Mouse (Mus musculus) left cerebral cortex, adult 11 months (tissue): ENCODE measurements at regions not wholly inside any gene's neighbourhood (a gene's known extent, or its start where the extent isn't known, plus 50 kb on each side); places are given as distances from the start of the nearest gene placed in this dataset.

Experiments used
- DNase-seq: peaks from one replicate; pipeline ENCODE4 v3.0.0; 2022; ENCODE audit warnings: low spot score

DNA sequence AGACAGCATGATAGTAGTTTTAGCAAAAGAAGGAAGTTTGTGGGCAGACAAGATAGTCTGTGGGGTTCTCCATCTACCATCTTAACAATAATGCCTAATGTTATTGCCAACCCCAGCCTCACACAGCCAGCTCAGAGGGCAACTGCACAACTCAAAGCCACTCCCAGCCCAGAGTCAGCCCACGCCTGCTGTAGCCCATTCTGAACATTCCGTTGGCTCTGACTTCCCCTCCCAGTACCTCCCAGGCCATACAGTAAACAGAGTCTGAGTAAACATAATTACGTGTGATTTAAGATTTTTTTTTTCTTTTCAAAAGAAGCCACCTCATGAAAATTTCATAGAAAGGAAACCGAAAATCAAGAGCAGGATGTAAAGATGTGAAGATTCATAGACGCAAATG lies 222.3 kb upstream of the Jarid2 start:
- DNase-seq = no peak

DNA sequence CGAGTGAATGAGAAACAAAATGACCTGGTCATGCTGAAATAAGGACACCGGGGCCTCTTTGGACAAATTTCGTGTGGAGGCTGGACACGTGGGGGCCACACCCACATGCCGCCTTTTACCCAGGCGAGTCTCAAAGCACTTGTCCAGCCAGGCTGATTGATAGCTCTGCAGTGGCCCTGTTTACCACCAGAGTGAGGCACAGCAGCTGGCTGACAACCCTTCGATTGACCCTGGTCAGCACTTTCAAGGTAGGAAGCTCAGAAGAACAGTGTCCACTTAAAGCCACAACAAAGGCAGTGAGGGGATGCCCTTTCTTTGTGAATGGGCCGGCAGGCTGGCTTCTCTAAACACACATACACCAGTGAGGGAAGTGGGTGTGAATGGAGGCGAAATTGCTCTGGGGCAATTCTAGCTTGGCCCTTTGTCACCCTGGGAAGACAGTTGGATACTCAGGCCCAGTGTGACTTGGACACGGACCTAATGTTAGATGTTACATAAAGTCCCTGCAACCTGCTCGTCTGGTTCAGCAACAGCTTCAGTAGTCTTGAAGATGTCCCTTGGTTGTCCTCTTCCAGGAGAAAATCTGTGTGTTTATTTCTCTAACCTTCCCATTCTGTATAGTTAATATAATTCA lies 219.6 kb upstream of the Jarid2 start:
- DNase-seq = no peak

DNA sequence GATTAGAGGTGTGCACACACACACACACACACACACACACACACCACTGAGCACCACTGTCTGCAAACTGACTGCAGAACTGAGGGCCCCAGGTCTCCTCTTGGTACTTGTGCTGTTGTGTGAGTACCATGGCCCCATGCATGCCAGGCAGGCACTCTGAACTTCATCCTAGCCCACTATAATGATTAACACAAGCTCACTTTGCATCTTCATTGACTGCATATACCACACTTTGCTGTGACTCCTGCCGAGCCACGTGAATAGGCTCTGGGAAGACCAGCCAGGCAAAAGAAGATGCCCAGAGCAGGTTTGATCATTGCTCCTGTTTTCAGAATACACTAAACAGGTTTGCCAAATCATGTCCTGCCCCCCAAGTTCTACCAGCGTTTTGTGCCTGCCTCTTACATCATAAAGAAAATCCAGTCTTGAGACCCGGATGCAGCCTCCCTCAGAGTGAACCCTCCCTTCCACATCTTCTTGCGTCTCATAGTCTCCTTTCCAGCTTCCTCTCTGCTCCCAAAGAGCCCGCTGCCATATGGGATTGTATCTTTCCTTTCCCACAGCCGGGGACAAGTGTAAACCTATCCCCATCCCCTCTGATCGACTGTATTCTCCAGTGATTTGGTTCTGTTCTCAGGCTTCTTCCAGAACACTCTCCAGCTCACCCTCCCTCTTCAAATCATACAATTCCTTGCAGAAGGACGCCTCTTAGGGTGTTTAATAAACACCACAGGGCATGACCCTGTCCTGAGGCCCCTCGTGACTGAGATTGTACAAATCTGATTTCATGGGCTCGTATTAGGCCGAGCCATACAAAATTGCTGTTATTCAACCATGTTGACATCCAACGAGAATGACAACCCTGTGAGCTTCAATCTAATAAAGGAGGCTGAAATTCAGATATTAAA lies 215.6 kb upstream of the Jarid2 start:
- no peak for DNase-seq

DNA sequence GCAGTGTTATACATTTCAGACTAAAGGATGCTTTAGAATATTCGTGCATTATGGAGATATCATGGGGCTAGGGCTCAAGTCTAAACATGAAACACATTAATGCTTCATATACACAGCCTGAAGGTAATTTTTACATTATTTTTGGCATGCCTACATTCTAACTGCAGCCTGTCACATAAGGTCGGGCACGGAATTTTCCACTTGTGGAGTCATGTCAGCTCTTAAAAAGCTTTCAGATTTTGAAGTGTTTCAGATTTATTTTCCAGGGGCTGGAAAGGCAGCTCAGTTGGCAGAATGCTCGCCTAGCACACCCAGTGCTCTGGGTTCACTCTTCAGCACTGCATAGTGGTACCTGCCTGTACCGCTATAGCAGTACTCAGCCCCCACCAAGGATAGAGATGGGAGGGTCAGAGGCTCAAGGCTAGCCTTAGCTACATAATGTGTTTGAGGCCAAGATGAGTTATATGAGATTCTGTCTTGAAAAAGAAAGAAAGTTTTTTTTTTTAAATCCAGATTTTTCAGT lies 214.6 kb upstream of the Jarid2 start:
- no peak for DNase-seq

DNA sequence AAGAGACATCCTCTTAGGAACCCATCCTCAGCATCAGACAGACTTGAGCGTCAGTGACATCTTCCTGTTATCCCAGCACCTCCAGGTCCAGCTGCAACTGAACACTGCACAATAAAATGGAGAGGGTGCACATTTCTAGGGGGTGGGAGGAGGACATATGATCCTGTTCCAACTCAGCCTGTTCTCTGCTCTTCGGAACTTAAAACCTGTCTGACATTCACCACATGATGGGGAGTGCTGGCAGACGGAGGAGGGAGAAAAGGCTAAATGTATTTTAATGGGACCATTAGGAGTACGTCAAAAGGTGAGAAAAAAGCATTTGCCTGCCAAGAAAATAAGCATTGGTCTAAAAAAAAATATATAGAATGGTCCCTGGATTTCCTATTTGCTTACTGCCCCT lies 212.4 kb upstream of the Jarid2 start:
- no peak for DNase-seq

DNA sequence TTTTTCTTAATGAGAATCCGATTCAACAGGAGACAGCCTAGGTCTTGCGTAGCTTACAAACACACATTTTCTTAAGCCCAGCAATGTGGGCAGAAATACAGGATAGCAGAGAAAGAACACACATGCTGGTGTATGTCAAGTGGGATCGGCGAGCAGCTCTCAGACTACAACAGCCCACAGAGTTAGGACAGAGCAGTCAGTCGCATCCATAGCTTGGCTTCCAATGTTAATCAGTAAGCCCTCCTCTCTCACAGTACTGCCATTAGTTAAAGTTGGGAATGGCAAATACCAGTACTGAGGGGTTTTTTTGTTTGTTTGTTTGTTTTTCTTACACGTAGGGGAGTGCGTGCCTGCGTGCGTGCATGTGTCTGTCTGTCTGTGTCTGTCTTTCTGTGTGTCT lies 212.0 kb upstream of the Jarid2 start:
- no peak for DNase-seq

DNA sequence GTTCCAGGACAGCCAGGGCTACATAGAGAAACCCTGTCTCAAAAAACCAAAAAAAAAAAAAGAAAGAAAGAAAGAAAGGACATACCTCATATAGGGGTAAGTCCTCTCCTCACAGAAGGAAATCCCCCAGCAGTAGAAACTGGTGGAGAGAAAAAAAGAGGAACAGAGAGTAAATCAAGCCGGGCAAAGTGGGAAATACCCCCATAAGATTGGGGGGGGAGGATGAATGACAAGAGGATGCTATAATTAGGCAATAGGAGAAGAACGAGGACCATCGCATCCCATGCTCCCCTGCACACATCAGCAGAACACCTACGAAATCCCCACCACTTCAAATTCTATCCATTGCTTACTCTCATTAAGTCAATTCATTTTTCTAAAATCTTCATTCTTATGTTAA lies 211.1 kb upstream of the Jarid2 start:
- no peak for DNase-seq

DNA sequence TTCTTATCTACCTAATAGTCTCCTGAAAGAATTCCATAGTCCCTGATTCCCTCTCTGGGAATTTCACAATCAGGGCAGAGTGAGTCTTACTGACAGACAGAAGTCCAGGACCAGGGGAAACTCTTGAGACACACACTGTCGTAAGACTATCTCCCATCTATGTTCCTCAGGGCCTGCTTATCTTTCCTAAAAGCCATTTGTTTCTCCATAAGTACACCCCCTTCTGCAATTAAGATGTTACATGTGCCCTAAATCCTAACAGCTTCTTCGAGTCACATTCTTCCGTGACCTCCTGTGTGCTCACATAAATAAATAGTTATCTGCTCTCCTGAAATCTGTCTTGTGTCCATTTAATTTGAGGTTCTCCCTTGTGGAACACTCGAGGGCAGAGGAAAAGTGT lies 205.8 kb upstream of the Jarid2 start:
- DNase-seq = no peak

DNA sequence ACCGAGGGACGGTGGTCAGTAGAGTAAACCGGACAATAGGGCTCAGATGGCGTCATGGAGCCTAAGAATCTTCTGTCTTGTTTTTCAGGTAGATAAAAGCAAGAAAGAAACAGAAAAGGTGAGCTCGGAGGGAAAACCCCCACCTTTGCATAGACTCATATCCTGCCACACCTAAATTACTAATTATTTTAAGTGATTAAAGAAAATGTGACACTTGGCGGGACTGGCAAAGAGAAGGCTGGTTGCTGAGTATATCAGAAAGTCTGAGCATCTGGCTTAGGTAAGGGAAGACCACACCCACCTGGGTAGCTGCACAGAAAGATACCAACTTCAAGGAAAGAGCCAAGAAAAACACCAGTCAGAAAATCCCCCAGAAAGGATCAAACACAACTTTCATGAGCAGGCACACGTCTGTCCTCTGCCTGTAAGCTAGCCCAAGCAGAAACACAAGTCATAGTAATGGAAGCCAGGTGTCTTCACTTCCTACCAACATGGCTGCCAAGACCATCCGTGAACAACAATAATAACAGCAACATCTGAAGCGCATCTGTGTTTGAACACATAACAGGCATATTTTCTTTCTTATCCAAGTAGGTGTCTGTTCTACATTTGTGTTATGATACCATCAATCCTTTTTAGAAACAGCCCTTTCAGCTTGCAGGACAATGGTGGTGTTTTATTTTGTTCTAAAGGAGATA lies 198.3 kb upstream of the Jarid2 start:
- DNase-seq = no peak

DNA sequence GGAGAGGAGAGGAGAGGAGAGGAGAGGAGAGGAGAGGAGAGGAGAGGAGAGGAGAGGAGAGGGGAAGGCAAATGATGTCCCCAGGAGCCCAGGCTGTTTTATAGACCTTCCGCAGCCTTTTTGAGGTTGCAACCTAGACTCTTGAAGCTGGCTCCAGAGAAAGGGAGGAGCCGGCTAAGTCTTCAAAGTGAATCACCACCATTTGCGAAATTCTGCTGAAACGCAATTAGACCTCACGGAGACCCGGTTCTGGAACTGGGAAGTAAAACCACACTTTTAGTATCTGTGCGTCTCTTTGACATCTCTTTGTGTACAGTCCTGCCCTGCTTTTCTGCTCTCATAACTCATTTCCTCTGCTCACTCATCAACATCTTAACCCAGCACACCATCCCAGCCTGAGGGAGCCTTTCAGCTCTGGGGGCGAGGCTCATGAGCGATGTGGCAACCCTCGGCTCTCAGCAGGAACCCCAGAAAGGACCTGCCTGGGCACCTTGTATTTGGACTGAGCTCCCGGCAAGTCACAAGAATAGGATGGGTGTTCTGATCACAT lies 196.6 kb upstream of the Jarid2 start:
- no peak for DNase-seq

DNA sequence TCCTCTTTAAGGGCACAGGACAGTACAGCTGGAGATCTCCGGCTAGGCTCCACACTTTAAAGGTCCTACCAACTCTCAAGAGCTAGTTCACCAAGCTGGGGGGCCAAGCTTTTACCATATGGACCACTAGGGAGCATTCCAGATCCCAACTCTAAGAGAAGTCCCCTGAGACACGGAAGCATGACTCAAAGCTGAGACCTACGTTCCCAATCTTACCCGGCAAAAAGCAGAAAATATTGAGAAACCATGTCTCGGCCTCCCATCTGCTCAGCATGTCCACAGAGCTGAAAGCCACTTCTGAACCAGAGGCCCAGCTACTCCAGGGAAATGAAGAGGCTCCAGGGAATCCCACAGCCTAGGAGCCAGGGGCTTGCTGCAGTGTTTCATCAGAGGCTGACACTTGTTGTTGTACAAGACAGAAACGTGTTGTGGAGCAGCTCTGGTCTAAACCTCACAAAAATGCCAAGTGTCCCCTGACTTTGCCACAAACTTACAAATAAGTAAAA lies 194.6 kb upstream of the Jarid2 start:
- DNase-seq = no peak

DNA sequence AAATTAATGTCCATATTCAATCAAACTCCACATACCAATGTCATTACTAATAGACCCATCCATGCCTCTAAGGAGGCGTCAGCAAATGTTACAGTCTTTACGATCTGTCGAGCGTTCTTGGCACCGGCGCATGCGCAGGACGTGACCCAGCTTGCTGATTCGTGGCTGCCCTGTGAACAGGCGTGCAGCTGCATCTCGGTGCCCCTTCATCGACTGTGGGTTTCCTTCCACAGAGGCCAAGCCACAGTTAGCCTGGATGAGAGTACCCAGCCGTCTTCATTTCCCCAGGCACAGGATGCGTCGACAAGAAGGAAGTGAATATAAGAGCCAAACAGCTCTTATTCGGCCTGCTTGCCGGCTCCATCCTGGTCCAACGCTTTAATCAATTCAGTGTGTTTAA lies 193.8 kb upstream of the Jarid2 start:
- no peak for DNase-seq

DNA sequence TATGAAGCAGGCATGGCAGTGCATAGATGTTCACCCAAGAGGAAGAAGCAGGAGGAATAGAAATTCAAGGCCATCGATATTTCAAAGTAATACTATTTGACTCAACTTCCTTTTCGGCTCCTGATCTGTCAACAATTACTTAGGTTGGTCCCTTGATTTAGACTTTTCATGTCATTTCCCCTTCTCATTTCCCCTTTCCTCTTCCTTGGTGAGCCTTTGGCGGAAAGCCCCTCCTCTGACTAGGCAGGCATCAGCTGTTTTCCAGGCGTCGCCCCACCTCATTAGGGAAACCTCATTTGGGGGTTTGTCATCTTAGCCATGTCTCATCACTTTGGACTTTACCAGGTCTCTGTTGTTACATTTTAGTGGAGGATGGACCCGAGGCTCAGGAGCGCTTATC lies 191.0 kb upstream of the Jarid2 start:
- no peak for DNase-seq

DNA sequence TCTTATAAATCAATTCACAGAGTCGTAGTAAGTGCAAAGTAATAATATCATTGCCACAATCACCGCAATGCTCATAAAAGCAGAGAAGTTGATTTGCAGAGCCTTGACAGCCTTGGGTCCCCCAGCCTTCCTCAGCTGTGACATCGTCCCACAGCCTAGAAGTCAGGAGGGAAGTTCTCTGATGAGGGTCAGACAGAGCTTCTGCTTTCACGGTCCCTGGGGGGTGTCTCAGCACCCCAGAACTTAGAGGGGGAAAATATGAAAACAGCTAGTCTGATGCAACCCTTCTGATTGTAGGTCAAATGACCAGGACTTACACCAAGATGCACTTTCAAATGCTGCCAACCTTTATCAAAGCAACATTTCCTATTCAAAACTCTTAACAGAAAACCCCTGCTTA lies 188.9 kb upstream of the Jarid2 start:
- no peak for DNase-seq

DNA sequence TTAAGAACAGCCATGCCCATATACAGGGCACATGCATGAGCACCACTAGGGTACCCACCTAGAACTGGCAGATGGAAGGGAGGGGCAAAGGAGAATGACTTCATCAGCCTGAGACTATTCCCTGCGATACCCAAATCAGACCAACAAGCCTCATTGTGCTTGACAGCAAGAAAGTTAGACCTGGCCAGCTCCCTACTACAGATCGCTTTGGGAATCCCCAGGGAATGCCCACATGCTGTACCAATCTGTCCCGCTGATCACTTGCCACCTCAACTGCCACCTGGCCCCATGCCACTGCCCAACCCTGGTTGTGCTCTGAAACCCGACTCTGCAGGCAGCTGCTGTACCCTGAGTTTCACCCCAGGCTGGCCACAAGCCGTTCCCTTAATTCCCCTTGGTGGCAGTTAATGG lies 188.0 kb upstream of the Jarid2 start:
- DNase-seq = no peak

DNA sequence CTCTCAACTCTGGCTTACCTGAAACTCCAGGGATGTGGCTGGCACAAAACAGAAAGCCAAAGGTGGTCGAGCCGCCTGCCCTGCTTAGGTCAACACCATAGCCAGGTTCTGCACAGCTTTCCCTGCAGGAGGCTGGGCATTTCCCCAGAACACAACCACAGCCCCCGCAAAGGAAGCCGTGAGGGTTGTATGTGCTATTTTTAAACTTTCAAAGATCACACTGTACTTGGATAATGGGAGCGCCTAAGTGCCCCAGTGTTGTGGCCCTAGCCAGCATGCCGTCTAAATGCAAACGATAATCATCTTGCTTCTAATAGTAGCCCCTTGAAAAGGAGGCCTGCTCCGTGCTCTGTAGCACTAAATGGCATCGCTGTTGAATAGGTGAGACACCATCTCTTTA lies 184.5 kb upstream of the Jarid2 start:
- no peak for DNase-seq

DNA sequence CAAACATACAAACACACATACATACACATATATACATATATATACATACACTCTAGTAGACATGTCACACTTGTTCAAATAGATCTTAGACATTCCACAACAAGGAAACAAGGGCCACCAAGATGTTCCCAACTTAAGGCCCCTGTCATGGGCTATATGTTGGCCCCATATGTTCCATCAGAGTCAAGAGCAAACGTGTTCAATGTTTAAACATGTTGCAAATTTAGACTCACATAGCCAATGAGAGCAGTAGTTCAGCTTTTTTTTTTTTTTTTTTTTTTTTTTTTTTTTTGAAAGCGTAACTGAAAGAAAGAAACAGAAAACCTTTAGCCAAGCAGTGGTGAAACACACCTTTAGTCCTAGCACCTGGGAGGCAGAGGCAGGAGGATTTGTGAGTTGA lies 183.0 kb upstream of the Jarid2 start:
- DNase-seq = no peak

DNA sequence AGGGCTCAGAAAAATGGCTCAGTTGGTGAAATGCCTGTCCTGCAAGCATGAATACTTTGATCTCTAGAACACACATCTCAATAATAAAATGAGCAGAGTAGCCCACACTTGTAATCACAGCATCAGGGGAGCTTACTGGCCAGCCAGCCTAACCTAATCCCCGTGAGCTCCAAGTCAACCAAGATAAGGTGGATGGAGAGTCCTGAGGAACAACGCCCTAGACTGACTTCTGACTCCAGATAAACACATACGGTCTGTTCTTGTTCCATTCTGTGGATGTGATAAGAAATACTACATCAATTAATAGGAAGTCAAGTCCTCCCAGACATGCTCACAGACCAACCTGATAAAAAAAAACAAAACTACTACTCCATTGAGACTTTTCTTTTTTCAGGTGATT lies 180.4 kb upstream of the Jarid2 start:
- no peak for DNase-seq

DNA sequence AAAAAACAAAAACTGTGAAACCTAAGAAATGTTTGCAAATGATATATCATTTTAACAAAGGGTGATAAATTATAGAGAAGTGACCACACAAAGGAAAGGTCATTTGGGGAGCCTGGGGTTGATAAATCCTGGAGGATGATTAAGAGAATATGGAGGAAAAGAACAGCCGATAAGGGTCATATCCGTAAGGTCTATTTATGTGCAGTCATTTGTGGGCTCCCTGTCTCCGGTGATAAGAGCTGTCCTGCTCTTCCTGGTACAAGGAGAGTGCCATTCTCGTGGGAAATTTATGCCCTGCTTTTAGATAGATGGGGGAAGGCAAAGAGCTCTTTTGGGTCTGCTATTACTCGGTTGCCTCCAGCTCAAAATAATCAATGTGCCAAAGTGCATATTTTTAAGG lies 175.9 kb upstream of the Jarid2 start:
- no peak for DNase-seq

DNA sequence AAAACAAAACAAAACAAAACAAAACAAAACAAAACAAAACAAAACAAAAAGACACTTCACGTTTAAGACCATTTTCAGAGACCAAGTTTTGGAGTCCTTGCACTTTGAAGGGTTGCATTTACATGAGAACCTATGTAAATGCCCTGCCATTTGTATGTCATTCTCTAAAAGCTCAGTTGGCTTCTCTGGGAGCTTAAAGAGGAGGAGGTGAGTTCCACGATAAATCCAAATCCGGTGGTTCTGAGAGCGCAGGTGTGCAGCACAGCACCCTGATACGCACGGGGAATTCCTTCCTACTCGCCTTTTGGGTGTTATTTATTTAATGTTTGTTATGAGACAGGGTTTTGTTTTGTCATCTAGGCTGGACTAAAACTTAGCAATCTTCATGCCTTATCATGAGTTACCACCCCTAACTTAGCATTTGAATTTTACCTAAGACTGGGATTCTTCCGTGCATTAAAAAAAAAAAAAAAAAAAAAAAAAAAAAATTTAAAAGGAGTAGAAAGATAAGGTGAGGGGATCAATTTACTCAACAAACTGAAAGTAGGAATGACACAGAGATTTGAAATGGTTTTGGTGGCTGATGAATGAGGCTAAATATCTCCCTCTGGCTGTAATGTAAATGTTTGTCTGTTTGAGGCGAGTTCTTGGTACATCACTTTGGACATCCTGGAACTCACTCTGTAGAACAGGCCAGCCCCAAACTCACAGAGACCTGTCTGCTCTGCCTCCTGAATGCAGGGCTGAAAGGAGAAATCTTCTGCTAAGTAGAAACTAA lies 174.4 kb upstream of the Jarid2 start:
- no peak for DNase-seq

DNA sequence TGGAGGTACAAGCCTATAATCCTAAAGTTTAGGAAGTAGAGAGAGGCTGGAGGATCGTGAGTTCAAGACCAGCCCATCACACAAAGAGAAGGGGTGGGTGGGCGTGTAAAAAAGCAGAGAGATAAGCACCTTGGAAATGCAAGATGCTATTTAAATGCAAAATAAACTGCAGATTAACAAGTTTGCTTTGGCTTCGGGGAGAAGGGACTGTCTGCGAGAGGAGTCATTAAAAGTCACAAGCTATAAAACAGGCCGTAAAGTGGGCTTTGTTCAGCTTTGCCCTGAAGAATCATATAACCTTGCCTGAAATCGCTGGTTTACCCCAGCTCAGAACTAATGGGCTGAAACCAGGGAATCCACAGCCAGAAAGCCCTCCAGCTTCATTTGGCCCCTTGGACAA lies 173.3 kb upstream of the Jarid2 start:
- DNase-seq = no peak

DNA sequence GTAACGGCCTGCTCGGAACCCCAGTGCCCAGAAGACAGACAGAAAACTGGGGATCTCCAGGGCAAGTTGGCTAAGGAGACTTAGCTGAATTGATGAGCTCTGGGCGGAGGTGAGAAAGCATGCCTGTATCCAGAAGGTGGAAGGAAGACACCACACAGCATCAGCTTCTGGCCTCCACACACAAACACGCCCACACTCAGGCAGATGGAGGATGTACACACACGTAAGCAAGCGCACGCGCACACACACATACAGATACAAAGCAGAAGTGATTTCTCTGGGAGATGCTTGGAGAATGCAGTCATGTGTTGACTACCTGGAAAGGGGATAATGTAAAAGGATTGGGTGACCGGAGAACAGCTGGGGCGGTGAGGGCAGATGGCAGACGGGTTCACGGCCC lies 171.2 kb upstream of the Jarid2 start:
- DNase-seq = peak; percentile 8
